Mouse (Mus musculus) skeletal muscle tissue, adult 2 months (tissue): Measurements from ENCODE around the gene Trim30d.
"Not testable (repeated sequence)": the region's sequence is repeated elsewhere in the genome, so short reads cannot be mapped to it uniquely, and the experiment has no call there.

ENCODE experiments used
- DNase-seq: peaks from one replicate; pipeline ENCODE4 v3.0.0-alpha.2; 2012; ENCODE audit warnings: low read depth, low spot score

Gene Trim30d

GRCm38 (mm10) chr7:104507421-104508065 lies at the start of gene Trim30d:
Trim30d (minus strand) TSS chr7:104507849.
- peak; percentile 11 for DNase-seq

DNA sequence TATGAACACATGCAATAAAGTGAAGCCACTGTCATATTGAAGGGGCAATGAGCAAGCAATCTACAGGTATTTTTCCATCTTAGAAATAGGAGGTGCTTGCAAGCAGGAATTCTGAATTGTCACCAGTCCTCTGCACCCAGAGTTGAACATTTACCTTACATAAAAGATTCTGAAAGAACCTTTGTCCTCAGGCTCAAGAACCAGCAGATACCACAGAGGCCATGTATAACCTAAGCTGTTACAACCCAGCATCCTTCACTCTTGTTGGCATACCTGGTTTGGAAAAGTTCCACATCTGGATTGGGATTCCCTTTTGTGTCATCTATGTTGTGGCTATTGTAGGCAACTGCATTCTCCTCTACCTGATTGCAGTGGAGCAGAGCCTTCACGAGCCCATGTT lies 45.1 kb upstream of the Trim30d start:
- no peak for DNase-seq

DNA sequence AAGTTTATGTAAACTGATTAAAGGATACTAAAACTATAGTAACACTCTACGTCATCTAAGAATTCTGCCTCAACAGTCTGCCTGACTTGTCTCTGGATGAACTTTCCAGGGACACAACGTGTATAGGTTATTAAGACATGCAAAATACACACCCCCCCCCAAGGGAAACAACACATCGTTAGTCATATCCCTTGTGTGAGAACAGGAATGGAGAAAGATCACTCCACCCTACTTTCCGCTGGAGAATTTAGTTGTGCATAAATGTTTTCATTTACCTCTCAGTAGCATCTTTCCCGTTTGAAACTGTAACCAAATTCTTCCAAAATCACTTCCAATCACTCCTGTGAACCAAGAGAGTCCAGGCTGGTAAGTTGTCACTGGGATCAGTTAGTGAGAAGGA lies 42.2 kb upstream of the Trim30d start, which contains the start of gene Olfr651:
TSS of gene Olfr651 (plus strand) at position 301 of the 400 bp plus-strand sequence.
- peak; percentile 13 for DNase-seq

DNA sequence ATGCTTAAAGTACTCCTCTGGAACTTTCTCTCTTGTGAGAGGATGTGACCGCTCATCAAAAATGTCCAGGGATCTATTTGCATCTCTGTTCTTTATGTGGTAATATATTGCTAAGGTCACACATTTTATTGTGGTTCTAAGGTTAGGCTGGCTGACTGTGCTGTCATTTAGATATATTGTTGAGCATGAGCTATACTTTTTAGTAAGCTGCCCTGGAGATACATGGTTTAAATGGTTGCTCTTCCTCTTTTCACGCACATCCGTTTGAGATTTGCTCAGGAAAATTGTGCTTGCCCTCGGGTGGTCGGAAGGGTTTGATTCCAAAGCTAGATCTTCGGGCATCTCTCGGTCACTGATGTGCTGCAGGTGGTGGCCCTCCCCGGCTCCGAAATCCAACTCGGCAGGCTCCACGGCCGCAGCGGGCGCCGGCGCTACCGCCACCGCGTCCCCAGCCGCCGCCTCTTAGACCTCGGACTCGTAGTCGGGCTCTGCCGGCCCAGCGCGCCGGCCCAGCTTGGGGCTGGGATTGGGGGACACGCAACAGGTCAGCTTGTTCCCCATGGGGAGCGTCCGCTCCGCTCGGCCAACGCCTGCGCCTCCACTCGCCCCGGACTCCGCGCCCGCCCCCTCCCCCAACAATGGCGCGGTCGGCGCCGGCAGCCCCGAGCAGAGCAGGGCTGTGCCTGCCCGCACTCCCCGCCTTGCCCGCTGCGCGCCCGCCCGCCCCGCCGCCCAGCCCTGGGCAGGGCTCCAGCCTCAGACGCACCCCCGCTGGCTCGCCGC lies 5.9 kb downstream of the Trim30d start:
- no peak for DNase-seq

GRCm38 (mm10) chr7:104501186-104501585 lies 6.5 kb downstream of the Trim30d start:
- not testable (repeated sequence) for DNase-seq

DNA sequence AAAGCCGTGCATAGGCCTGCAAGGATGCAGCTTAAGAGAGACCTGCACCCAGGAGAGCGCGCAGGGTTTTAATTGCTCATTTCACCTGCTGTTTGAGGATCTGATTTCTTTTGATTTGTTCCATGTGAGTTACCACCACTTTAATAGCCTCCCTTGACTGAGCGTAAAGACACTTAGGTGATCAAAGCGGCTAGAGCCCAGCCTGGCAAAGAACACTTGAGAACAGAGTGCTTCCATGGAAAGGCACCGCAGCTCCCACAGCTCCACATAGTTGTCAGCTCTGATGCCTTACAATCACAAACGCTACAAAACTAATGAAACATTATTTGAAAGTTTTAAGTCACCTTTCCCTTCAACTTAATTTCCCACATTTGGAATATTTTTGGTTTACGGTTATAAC lies 8.2 kb downstream of the Trim30d start:
- not testable (repeated sequence) for DNase-seq

DNA sequence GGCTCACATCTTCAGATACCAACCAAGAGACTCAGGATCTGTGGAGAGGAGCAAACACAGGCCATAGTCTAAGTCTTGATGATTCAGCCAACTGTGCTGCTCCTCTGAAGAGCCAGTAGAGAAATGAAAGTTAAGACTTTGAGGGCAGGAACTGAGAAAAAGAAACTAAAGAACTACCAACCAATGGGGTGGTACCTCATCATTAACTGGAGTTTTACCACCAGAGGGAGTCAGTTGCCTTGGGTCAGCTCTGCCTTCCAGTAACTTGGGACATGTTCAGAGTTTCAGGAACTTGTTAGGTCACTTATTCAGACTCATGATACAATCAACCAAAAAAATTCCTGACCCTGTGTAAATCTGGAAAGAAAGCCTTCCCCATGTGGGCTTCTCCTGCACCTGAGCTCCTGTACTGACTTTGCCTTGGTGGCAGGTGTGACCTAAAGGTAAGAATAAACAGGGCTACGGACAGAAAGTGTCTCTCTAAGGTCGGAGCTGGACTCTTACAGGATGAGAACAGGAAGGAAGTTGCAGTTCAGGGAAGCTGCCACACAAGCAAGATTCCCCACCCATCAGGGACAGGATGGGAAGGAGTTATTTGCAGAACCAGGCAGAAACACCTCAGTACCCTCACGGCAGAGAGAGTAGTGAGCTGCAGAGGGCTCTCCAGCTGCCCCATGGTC lies 42.4 kb downstream of the Trim30d start, which contains the start of gene Trim30a:
TSS of gene Trim30a (minus strand) at position 129 of the 680 bp plus-strand sequence.
- DNase-seq = peak; percentile 30

GRCm38 (mm10) chr7:104445961-104446645 lies 61.5 kb downstream of the Trim30d start:
- DNase-seq = peak; percentile 57
